Mouse (Mus musculus) mouse embryonic stem cell (cell line): ENCODE measurements around the gene Gmeb1.
"Not testable (repeated sequence)": the region's sequence is repeated elsewhere in the genome, so short reads cannot be mapped to it uniquely, and the experiment has no call there.

Experiments used
- in situ Hi-C, 2 experiments: fragments of 300-500 bp; cut with MboI; formaldehyde crosslinking; loops; 1 replicate in 1 of 2; 3 replicates in 1 of 2; pipeline ENCODE4 v1.14.3; 2019 to 2020; ENCODE audit warnings: low sequenced_read_pairs in 2 of 2, low pct_unique_long_range_greater_than_20kb in 1 of 2, mixed read lengths in 1 of 2; ENCODE audit not compliant: unreplicated experiment in 1 of 2

Gmeb1 gene

DNA sequence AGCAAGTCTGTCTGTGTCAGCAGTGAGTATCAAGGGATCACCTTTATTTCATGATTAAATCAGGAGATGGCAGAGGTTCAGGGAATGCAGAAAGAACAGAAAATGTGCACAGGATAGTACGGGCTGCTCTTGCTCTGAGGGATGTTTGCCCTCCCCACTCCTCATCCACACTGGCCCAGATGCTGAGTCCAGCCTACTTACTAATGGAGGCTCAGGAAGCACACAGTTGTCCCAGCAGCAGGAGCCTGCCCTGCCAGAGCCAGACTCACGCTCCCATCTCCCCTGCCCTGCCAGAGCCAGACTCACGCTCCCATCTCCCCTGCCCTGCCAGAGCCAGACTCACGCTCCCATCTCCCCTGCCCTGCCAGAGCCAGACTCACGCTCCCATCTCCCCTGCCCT, 27.4 kb upstream of the Gmeb1 start:
- in situ Hi-C loops = not testable (repeated sequence)

DNA sequence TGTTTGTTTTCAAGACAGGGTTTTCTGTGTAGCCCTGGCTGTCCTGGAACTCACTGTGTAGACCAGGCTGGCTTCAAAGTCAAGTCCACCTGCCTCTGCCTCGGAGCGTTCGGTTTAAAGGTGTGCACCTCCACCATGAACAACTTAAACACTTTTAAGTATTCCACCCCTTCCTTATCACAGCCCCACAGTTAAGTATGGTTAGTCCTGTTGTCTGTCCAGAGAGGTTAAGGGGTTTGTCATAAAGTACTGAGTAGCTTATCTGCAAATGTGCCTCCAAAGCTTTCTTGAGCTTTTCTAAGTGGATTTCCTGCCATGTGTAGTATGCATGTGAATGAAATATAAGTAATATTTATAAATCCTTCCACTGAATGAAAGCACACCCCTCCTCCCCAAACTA, 14.5 kb upstream of the Gmeb1 start:
- in situ Hi-C loops = no loop called here

DNA sequence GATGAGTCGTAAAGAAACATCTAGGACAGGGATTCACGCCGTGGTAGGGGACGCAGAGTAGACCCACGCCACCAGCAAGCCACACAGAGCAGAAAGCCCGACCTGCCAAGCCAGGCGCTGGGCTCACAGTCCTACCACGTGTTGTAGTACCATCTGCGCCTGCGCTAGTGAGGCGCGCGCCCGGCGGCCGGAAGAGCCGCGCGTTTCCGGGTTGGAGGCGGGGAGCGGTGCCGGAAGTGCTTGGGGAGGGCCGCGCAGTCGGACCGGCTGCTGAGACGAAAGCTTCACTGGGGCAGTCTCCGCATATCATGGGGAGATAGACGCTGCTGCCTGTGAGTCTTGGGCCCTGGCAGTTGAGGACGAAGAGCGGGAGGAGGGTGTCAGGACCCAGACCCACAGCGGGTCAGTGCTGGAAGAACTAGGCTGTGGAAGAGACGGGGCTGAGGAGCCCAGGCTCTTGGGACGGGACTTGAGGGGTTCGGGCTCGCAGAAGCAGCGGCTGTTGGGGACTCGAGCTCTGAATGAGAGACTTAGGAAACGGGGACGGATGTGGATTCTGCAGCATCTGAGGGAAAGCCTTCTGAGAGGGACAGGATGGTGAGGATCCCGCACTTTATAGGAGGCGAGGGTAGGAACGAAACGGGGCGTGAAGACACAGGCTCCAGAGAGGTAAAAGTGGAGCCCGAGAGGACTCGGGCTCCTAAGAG, 12.9 kb upstream of the Gmeb1 start, which contains the start of gene Taf12:
Gene Taf12 (plus strand): TSS at position 220 of the 707 bp plus-strand sequence.
- in situ Hi-C loops = no loop called here

DNA sequence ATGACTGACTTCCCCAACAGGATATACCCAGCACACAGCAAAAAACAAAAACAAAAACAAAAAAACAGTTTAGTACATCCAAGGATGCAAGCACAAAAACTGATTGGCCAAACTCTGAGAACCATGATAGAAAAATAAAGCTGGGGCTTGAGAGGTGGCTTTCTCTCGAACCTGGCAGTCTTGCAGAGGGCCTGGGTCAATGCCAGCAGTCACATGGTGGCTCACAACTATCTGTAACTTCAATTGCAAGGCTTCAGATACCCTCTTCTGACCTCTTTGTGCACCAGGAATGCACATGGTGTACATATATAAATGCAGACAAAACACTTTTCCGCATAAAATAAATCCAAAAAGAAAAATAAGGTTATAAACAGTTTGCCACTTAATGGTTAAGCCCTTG, 11.8 kb upstream of the Gmeb1 start:
- in situ Hi-C loops = no loop called here

DNA sequence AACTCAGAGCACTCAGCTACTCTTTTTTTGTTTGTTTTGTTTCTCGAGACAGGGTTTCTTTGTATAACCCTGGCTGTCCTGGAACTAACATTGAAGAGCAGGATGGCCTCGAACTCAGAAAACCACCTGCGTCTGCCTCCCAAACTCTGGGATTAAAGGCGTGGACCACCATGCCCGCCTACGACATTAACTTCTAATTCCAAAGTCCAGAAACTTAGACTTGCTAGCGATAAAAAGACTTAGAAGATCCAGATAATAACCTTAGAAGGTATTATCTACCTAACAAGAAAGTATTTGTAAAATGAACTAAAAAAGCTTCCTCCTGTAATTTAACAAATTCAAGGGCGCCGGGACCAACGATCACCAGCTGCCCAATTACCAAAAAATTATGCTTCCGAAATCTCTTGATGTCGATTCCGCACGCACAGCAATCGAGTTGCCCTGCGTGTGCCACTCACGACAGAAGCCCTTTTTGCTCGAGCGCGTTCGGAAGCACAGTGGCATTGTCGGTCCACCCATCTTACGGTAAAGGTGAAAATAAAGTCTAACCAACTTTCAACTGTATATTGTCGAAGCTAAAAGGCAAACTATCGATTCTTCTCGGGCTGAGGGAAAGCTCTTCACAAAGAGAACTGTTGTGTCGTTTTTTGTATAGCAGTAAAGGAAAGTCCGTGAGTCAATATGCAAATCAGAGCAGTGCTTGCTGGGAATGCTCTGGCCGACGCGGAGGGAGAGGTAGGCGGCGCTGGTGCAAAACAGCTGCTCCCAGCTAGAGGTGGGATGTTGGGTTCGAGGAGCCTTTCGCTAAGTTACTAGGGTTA, 8.5 kb upstream of the Gmeb1 start:
- in situ Hi-C loops = no loop called here

DNA sequence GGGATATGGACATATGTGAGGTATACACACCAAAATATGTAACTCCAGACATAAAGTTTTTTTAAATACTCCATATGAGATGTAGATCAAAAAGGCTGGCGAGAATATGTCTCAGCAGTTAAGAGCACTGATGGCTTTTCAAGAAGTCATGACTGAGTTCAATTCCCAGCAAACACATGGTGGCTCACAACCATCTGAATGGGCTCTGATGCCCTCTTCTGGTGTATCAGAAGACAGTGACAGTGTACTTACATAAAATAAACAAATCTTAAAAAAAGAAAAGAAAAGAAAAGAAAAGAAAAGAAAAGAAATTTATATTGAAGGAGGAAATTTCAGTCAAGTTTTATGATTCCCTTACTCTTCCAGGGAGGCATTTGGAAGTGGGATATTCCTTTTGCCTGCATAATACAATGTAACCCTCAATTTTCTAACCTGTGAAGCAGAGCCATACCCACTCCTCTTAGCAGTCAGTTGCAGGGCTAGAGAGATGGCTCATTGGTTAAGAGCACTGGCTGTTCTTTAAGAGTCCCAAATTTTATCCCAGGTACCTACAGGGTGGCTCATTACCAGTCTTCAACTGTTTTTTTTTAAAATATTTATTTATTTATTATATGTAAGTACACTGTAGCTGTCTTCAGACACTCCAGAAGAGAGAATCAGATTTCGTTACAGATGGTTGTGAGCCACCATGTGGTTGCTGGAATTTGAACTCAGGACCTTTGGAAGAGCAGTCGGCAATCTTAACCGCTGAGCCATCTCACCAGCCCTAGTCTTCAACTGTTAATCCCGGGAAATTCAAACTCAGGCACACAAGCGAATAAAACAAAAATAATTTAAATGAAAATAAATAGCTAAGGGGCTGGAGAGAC, 7.7 kb upstream of the Gmeb1 start:
- in situ Hi-C loops = no loop called here

DNA sequence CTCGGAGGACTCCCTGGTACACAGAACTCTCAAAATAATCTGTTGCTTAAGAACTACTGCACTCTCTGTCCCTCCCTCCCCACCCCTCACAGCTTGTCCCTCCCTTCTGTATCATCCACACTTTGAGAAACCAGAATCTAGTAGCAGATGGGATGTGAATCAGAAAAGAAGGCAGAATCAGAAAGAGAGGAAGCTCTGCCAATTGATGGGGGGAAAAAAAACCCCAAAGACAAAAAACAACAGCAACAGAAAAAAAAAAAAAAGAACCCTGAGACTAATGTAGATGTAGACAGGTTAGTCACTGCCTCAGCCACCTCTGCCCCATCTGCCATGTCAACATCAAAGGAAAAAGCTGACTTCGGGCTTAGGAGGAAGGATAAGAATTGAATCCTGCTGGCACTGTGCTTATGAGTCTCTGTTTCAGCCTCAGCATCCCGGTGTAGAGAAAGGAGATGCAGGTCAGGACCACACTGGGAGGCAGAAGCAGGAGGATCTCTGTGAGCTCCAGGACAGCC, 5.5 kb upstream of the Gmeb1 start:
- in situ Hi-C loops = no loop called here

DNA sequence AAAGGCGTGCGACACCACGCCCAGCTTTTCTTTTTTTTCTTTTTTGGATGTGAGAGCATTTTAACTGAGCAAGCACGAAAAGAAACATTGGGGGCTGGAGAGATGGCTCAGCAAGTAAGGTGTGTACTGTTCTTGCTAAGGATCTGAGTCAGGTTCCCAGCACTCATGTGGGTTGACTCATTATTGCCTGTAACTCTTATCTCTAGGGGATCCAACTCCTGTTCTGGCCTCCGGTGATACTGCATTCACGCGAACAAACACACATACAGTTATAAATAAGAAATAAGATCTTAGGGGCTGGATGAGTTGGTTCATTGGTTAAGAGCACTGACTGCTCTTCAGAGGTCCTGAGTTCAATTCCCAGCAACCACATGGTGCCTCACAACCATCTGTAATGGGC, 1.9 kb upstream of the Gmeb1 start:
- in situ Hi-C loops = no loop called here

DNA sequence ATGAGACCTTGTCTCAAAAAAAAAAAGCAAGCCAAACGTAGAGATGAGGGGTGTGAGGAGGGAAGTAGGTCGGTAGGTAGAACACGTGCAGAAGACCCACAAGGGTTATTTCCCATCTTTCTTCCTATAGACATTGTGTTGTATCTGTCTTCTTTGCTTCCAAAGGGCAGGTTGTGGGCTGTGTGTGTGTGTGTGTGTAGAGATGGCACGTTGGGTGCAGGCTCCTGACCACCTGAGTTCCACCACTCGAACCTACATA, 885 bp upstream of the Gmeb1 start:
- in situ Hi-C loops = no loop called here

DNA sequence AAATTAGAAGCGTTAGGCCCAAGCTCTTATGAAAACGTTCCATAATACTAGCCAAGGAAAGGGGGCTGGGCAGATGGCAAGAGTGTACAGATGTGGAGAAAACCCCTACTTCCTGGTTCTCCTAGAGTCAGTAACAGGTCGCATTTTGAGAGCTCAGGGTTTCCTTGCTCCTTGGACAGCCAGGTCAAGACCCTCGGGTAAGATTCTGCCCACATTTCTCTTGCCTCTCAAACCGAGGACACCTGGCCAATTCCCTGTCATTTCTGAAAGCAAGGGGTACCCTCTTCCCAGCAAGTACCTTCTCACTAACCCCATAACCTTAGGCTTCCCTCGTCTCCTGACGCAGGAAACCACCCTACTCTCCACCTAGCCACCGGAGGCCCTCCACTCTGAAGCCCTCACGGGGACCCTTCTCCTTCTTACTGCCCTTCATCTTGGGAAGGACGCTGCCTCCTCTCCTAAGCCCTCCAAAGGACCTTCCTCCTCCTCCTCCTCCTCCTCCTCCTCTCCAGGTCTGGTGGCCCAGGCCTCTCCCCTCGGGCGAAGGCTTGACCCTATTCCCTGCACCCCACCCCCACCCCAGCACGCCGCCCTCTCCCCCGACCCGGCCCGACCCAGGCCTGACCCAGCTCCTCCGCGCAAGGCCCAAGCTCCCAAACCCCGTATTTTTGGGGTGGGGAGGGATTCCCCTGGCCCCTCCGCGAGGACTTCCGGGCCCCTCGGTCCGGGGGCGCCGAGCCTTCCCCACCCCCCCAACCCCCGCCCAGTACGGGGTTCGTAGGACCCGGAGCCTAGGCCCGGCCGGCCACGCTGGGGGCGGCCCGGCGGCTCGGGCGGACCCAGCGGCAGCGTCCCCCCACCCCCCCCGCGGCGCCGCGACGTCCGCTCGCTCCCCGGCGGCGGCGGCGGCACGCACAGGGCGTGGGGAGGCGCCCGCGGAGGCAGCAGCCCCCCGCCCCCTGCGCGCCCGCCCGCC, 710 bp downstream of the Gmeb1 start:
- in situ Hi-C loops = no loop called here

DNA sequence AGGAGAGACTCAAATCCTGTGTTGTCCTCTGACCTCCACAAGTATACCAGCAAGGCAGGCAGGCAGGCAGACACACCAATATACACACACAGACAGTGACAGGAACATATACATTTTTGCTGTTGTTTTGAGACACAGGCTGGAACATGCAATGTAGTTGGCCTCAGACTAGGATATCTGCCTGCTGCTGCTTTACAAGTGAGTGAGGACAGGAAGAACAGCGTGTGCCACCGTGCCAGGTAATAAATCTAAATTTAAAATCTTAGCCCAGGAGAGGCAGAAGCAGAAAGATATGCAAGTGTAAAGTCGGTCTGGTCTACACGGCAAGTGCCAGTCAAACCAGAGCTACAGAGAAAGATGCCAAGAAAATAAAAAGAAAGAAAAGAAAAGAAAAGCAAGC, 2.2 kb downstream of the Gmeb1 start:
- in situ Hi-C loops = no loop called here

DNA sequence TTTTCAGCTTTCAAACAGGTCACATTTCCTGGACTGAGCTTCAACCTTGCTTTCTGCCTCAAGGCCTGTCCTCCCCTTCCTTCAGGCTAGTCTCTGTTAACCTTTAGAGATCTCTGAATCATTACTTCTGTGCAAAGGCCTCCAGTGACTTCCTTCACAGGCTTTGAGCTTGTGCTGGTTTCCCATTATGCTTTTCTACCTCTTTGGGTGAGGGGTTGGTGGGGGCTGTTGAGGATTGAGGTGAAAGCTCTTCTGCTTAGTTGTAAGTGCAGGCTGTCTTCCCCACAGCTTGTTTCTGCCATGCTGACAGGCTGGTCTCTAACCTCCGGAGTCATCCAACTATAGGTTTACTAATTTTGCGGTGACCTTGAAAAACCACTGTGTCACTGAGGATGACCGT, 5.0 kb downstream of the Gmeb1 start:
- in situ Hi-C loops = no loop called here

DNA sequence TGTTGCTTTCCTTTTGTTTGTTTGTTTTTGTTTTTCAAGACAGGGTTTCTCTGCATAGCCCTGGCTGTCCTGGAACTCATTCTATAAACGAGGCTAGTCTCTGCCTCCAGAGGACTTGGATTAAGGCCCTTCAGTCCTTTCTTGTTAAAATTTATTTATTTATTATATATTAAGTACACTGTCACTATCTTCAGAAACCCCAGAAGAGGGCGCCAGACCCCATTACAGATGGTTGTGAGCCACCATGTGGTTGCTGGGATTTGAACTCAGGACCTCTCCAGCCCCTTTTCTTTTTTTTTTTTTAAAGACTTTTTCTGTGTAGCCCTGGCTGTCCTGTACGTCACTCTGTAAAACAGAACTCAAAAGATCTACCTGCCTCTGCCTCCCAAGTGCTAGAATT, 6.4 kb downstream of the Gmeb1 start:
- in situ Hi-C loops = loop anchor here in 1 of 2 experiments (5.0 kb wide), 1 partner anchor 38 kb away; no protein-coding TSS in a partner anchor

DNA sequence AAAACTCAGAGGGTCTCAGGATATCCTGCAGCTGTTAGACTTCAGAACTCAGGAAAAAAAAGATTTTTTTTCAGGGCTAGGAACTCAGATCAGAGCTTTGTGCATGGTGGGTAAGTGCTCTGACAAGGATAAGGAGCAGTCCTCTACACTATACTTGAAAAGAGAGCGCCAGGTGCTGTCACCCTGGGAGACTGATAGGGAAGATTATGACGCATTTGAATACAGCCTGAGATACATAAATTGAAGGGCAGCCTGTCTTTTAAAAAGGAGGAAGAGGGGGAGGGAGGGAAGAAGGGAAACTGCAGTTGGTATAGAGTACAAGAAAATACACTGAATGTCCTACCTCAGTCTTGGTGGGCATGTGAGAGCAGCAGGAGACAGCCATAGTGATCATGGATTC, 7.8 kb downstream of the Gmeb1 start:
- in situ Hi-C loops = loop anchor here in 1 of 2 experiments (5.0 kb wide), 1 partner anchor 36 kb away; no protein-coding TSS in a partner anchor

DNA sequence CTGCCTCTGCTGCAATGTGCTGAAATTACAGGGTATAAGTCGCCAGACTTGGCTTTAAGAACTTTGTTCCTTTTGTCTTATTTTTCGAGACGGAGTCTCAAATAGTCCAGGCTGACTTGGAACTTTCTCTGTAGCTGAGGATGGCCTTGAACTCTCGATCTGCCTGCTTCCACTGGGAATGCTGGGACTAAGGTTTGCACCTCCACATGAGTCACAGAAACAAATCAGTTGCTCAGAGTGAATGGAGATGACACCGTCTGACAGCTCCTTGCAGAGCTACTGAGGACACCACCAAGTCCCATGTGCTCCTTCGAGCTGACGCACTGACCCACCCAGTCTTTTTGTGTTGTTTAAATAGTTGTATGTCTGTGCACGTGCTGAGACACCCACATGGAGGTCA, 8.3 kb downstream of the Gmeb1 start:
- in situ Hi-C loops = loop anchor here in 1 of 2 experiments (5.0 kb wide), 1 partner anchor 36 kb away; no protein-coding TSS in a partner anchor

DNA sequence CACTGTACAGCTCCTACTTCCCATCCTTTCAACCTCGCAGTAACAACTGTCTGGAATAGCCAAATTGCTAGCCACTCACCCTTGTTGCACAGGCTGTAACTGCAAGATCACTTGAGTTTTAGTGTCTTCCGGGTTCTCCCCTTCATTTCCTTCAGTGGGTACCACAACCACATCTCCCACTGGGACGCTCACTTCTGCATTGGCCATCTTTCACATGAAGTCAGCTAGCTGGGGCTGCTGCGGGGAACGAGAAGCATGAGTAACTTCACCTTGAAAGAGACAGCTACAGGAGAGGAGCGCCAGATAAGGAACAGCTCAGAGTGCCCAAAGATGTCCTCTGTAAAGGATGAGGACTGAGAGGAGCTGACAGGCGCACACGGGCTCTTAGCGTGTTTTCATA, 9.8 kb downstream of the Gmeb1 start:
- in situ Hi-C loops = loop anchor here in 1 of 2 experiments (5.0 kb wide), 1 partner anchor 34 kb away; no protein-coding TSS in a partner anchor

DNA sequence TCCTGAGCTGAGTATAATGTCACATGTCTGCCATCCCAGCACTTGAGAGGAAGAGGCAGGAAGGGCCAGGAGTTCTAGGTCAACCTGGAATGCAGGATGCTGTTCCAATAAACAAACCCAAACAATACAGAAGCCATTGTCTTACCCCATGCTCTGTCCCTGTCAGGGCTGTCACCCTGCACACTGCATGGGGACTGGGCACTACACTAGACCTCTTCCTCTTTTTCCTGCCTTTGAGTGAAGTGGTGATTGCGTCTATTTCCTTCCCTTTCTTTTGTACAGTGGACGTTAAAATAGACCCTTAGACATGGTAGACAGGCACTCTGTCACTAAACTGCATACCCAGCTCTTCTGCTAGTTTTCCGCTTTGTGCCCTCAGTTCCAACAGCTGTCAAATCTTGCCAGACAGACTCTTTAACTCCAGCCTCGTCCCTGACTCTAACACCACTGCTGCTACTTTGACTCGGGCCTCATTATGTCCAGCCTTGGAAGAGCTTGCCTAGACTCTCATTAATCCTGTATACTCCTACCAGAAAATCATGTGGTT, 13.9 kb downstream of the Gmeb1 start:
- in situ Hi-C loops = no loop called here

DNA sequence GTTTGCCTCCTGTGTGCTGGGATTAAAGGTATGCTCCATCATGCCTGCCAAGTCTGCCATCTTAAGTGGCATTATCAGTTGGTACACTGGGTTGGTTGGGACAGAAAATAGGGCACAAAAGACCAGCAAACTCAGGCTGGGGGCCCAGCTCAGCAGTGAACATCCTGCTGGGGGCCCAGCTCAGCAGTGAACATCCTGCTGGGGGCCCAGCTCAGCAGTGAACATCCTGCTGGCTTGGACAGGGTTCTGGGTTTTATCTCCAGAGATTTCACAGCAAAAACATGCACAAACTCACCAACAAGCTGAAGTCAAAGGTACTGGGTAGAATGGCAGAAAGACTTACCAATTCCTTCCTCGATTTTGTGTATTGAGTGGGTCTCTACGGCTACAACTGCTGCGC, 15.8 kb downstream of the Gmeb1 start:
- in situ Hi-C loops = no loop called here
